Mouse (Mus musculus) myocyte (in vitro differentiated cells): Measurements from ENCODE around the gene Hic1.

ENCODE experiments used
- E2F4 ChIP-seq: IDR thresholded peaks from one replicate; pipeline ENCODE4 v1.6.1; 2011; ENCODE audit warnings: mild to moderate bottlenecking, control low read depth, moderate library complexity; ENCODE audit not compliant: insufficient read depth
- MAX ChIP-seq: IDR thresholded peaks from one replicate; pipeline ENCODE4 v1.6.1; 2011; ENCODE audit warnings: low read depth, mild to moderate bottlenecking, control low read depth
- POLR2A ChIP-seq: IDR thresholded peaks from one replicate; pipeline ENCODE4 v1.6.1; 2011; ENCODE audit warnings: low read depth, mild to moderate bottlenecking, control low read depth, moderate library complexity; ENCODE audit not compliant: insufficient read length
- POLR2AphosphoS2 ChIP-seq: IDR thresholded peaks from one replicate; pipeline ENCODE4 v1.6.1; 2011; ENCODE audit warnings: low read depth, control low read depth; ENCODE audit not compliant: insufficient read length
- TCF12 ChIP-seq: IDR thresholded peaks from one replicate; pipeline ENCODE4 v1.6.1; 2011; ENCODE audit warnings: mild to moderate bottlenecking, control low read depth; ENCODE audit not compliant: poor library complexity, insufficient read depth, severe bottlenecking
- TCF3 ChIP-seq: IDR thresholded peaks from one replicate; pipeline ENCODE4 v1.6.1; 2011; ENCODE audit warnings: low read depth, control low read depth; ENCODE audit not compliant: insufficient read length
- USF1 ChIP-seq: IDR thresholded peaks from one replicate; pipeline ENCODE4 v1.6.1; 2011; ENCODE audit warnings: low read depth, mild to moderate bottlenecking, control low read depth, moderate library complexity

GRCm38 (mm10) chr11:75203926-75204325 is 34.6 kb upstream of the Hic1 start:
- TF ChIP-seq E2F4 = no peak
- TF ChIP-seq USF1 = no peak
- TF ChIP-seq TCF12 = no peak
- TF ChIP-seq POLR2A = no peak
- no peak for TF ChIP-seq POLR2AphosphoS2
- no peak for TF ChIP-seq MAX
- TF ChIP-seq TCF3 = no peak
